In genomic region chr2:84737451-84737925, GRCm38 (mm10) we compare ENCODE assay signal across 8 mouse cellular contexts. TPM values are rescaled to one million over a fixed set of nuclear protein-coding genes. Genes with fewer than 3 reads are reported as not detected.
DNase-seq lines count a peak whose midpoint lies in the region; ATAC-seq and TF ChIP-seq lines count a peak whose summit lies in the region.

No protein-coding gene starts in this region.

- intact Hi-C loops in heart, postnatal 10 days (cut with DNase I), result no loop called here

- H3K36me3 ChIP-seq in liver, embryonic 15.5 days (replicated peaks), result peaks cover 58% of the 10 kb centered on the region
- H3K36me3 ChIP-seq in stomach, postnatal 0 days (ENCODE audit: control insufficient read depth, insufficient read depth, low read length), result no peaks in the 10 kb centered on the region

- H3K27ac ChIP-seq in liver, embryonic 15.5 days (replicated peaks), result peak overlapping the region; percentile 98
- peak overlapping the region; percentile 58; the same call in 1 of the 2 replicates for H3K27ac ChIP-seq in stomach, postnatal 0 days (replicated peaks)

- H3K9ac ChIP-seq in liver, embryonic 15.5 days, result peak overlapping the region; percentile 77
- no peak overlapping the region for H3K9ac ChIP-seq in stomach, postnatal 0 days (ENCODE audit: low read length)

- no peak for TF ChIP-seq EP300 in stomach, postnatal 0 days (optimal IDR thresholded peaks at IDR 0.05)

- H3K27me3 ChIP-seq in liver, embryonic 15.5 days, result peaks cover 33% of the 10 kb centered on the region
- 0 out of 2 replicates have a peak, but pooled peaks cover 2% of the 10 kb centered on the region for H3K27me3 ChIP-seq in stomach, postnatal 0 days (ENCODE audit: control insufficient read depth, insufficient read depth, low read length)

- peaks cover 98% of the 10 kb centered on the region for H3K4me1 ChIP-seq in liver, embryonic 15.5 days (replicated peaks)
- H3K4me1 ChIP-seq in stomach, postnatal 0 days (replicated peaks; ENCODE audit: control insufficient read depth, insufficient read depth), result peaks cover 13% of the 10 kb centered on the region

- no peak for ATAC-seq in cerebellum, adult (ENCODE audit: insufficient number of reproducible peaks, low FRiP score, low TSS enrichment)
- ATAC-seq in liver, embryonic 15.5 days (ENCODE audit: insufficient read depth), result no peak
- no peak for ATAC-seq in stomach, postnatal 0 days (ENCODE audit: low FRiP score, low TSS enrichment)

- H3K4me3 ChIP-seq in liver, embryonic 15.5 days (replicated peaks), result peak overlapping the region; percentile 66
- H3K4me3 ChIP-seq in stomach, postnatal 0 days (ENCODE audit: low read depth, low read length), result no peak overlapping the region

- TF ChIP-seq CTCF in stomach, postnatal 0 days (IDR thresholded peaks at IDR 0.05; ENCODE audit: low read depth), result peak; percentile 53

- WGBS in liver, embryonic 15.5 days (ENCODE audit: insufficient replicate concordance), result 17% methylated on average over 8 of the region's 8 CpGs
- 9% methylated on average over 8 of the region's 8 CpGs for WGBS in stomach, postnatal 0 days

- H3K9me3 ChIP-seq in liver, embryonic 15.5 days (replicated peaks), result no peaks in the 10 kb centered on the region
- no peaks in the 10 kb centered on the region for H3K9me3 ChIP-seq in stomach, postnatal 0 days (ENCODE audit: control insufficient read depth, low read length)

- peak; percentile 31 to 50 for DNase-seq in cerebellum, postnatal 14 days
- DNase-seq in NIH3T3 (ENCODE audit: low read depth), result peak; percentile 41
- DNase-seq in heart, postnatal 10 days, result peak; percentile 25 to 42
- DNase-seq in stomach, postnatal 0 days (ENCODE audit: low spot score), result peak; percentile 19
- no peak for DNase-seq in adipocyte (ENCODE audit: low spot score)
- no peak for DNase-seq in thymus, postnatal 25 days

- peak overlapping the region; percentile 82 for H3K4me2 ChIP-seq in liver, embryonic 15.5 days
- H3K4me2 ChIP-seq in stomach, postnatal 0 days (replicated peaks; ENCODE audit: low read depth), result no peak overlapping the region

RNA-seq across cellular contexts. Expression of gene Ypel4, which starts 3.6 kb away (rescaled TPM):
- total RNA-seq in heart, postnatal 10 days (2021), result 1 to 10 TPM in 1 of 2 experiments, under 1 TPM in 1; 0.89 to 1.0 TPM
- 66.9 and 75.7 TPM in 2 replicates for polyA plus RNA-seq in liver, embryonic 15.5 days (2015; fragmentation: Nextera tagmentation; extraction: Ambion mirVana)
- polyA plus RNA-seq in stomach, postnatal 0 days (2015; fragmentation: Nextera tagmentation; extraction: Ambion mirVana), result 1.6 and 2.4 TPM in 2 replicates

RNA-seq across cellular contexts. Expression of gene Gm19426, which starts 6.0 kb away (rescaled TPM):
- total RNA-seq in heart, postnatal 10 days (2021), result 1 to 10 TPM; 3.1 to 3.9 TPM
- polyA plus RNA-seq in liver, embryonic 15.5 days (2015; fragmentation: Nextera tagmentation; extraction: Ambion mirVana), result 1.4 and 1.5 TPM in 2 replicates
- 3.8 and 3.9 TPM in 2 replicates for polyA plus RNA-seq in stomach, postnatal 0 days (2015; fragmentation: Nextera tagmentation; extraction: Ambion mirVana)

RNA-seq across cellular contexts. Expression of gene Clp1, which starts 10.3 kb away (rescaled TPM):
- 1 to 10 TPM; 7.0 to 8.1 TPM for total RNA-seq in heart, postnatal 10 days (2021)
- polyA plus RNA-seq in liver, embryonic 15.5 days (2015; fragmentation: Nextera tagmentation; extraction: Ambion mirVana), result 53.9 and 59.7 TPM in 2 replicates
- 16.3 and 16.5 TPM in 2 replicates for polyA plus RNA-seq in stomach, postnatal 0 days (2015; fragmentation: Nextera tagmentation; extraction: Ambion mirVana)

RNA-seq across cellular contexts. Expression of gene Zdhhc5, which starts 22.5 kb away (rescaled TPM):
- total RNA-seq in heart, postnatal 10 days (2021), result 10 to 100 TPM; 66.4 to 72.4 TPM
- polyA plus RNA-seq in liver, embryonic 15.5 days (2015; fragmentation: Nextera tagmentation; extraction: Ambion mirVana), result 17.3 and 18.4 TPM in 2 replicates
- 24.1 and 29.7 TPM in 2 replicates for polyA plus RNA-seq in stomach, postnatal 0 days (2015; fragmentation: Nextera tagmentation; extraction: Ambion mirVana)

RNA-seq across cellular contexts. Expression of gene Serping1, which starts 37.8 kb away (rescaled TPM):
- total RNA-seq in heart, postnatal 10 days (2021), result 10 to 100 TPM; 59.2 to 60.4 TPM
- polyA plus RNA-seq in liver, embryonic 15.5 days (2015; fragmentation: Nextera tagmentation; extraction: Ambion mirVana), result 84.2 and 102 TPM in 2 replicates
- polyA plus RNA-seq in stomach, postnatal 0 days (2015; fragmentation: Nextera tagmentation; extraction: Ambion mirVana), result 101 and 103 TPM in 2 replicates

Comparison
In these comparisons a context has a peak if more than half of its experiments do, and no peak if none do; other contexts are left out.
1. DNase-seq: peak in cerebellum, postnatal 14 days (2 of 2), NIH3T3 (single experiment), heart, postnatal 10 days (2 of 2) and stomach, postnatal 0 days (single experiment); none in adipocyte (single experiment) and thymus, postnatal 25 days (single experiment).
2. RNA of gene Ypel4, which starts 3.6 kb away (polyA plus RNA-seq): 66.9 to 75.7 TPM in liver, embryonic 15.5 days; 1.6 to 2.4 TPM in stomach, postnatal 0 days; every median in the first group is over 10 times any median in the second.